Mouse (Mus musculus): Measurements from ENCODE around the gene Gstm4.

DNA sequence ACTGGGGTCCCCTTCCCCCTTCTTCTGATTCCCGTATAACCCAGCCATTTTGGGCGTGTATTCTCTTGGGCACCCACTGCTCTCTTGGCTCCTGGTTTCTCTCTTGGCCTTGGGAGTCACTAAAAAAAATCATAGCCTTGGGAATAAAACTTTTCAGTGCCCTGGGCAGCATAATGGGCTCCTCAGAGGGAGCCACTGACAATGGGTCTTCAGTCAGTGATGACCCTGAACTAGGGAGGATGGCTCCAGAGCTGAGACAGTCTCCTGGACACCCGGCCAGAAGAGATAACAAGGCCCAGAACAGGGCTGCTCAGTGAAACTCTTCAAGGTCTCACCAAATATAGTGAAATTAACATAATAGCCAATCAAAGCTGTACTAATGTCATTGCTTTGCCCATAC, 46.1 kb downstream of the Gstm4 start:
- TF ChIP-seq CTCF (IDR thresholded peaks at IDR 0.05; ENCODE audit: low read depth, low read length) (no peak), EP300 (IDR thresholded peaks at IDR 0.05; ENCODE audit: insufficient read depth, low read depth, low read length) (no peak), POLR2A (IDR thresholded peaks at IDR 0.05; ENCODE audit: insufficient read depth, low read length) (no peak)
